Mouse (Mus musculus) adrenal gland, postnatal 4 days (tissue): ENCODE measurements around the gene Wdr93. TPM values are rescaled to one million over a fixed set of nuclear protein-coding genes. Genes with fewer than 3 reads are reported as not detected.
A peak's percentile ranks its signal among the peaks of the same experiment; 100 is the strongest.

Source experiments
- DNase-seq, 2 experiments: peaks; one replicate each; pipeline ENCODE4 v3.0.0; 2021 to 2022; ENCODE audit warnings: low spot score in 2 of 2, mixed read lengths in 2 of 2
- long read RNA-seq, 2 experiments: library from polyadenylated mRNA; stranded (forward); transcript quantifications; one replicate each; pipeline ENCODE4 v2.0.0; 2021
- total RNA-seq, 2 experiments: library from RNA; stranded (reverse); gene quantifications; 2 replicates each; pipeline ENCODE4 v1.2.3; 2021

Wdr93 gene
- total RNA-seq, result 1 to 10 TPM; 2.7 to 2.9 TPM
- long read RNA-seq, experiment 1, partial matches to known transcripts, result 1 of 7 reads
- long read RNA-seq, experiment 1, other reads (novel, unspliced or antisense), result 6 of 7 reads
- long read RNA-seq, experiment 2, partial matches to known transcripts, result 1 of 7 reads
- long read RNA-seq, experiment 2, other reads (novel, unspliced or antisense), result 6 of 7 reads

DNA sequence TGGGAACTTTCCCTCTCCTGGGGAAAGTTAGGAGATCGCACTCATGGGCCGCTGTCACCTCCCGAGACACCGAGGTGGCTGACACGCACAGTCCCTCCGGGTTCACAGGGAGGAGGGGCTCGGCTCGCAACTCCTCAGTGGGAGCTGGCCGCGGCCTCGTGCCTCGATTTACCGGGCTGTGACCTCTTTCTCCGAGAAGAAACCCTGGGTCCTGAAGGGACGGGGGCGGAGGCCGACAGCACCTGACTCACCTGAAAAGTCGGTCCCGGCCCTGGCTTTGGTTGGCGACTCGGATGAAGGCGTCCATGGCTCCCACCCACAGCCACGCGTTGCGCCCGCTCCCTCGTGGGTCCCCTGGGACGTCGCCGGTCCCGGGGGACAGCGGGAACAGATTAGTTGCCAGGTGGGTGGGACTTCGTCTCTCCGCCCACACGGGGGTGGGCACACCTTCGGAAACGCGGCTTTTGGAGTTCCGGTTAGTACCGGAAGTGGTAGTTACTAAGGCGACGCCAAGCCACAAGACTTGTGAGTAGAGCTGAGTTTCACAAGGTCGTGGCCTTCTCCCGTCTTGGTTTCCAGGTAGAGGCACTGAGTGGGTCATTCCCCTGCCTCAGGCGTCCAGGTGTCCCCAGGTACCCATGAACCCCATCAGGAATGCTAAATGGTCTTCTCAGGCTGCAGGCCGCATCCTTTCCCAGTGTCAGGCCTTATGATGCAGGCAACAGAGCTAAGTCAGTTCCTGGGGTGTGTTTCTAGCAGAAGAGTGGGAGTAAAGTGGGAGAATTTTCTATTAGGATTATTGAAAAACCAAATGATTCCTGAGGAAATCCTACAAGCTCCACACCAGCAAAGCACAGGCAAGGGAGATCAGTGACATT is at the start of gene Wdr93, which contains the start of gene Pex11a:
Wdr93 (plus strand) TSS at position 505 of the 878 bp plus-strand sequence.
Pex11a (minus strand) TSS at position 473 of the 878 bp plus-strand sequence.
- peak; percentile 52 to 60 for DNase-seq

DNA sequence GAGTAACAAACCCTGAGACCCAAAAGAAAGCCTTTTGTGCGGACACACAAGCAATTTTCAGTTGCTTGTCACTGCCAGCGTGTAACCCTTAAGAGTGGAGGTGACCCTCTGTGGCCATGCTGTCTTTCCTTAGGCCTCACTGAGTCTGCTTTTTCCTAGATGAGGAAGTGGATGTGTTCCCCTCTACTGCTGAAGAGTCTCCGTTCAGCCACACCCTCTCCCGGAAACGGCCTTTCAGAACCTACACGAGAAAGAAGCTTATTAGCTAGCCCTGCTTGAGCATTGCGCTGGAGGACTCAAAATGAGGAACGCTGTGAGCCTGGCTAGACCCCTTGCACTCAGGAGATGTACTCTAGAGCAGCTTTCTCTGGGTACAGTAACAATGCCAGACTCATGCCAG is 46.5 kb upstream of the Wdr93 start:
- DNase-seq, result no peak

DNA sequence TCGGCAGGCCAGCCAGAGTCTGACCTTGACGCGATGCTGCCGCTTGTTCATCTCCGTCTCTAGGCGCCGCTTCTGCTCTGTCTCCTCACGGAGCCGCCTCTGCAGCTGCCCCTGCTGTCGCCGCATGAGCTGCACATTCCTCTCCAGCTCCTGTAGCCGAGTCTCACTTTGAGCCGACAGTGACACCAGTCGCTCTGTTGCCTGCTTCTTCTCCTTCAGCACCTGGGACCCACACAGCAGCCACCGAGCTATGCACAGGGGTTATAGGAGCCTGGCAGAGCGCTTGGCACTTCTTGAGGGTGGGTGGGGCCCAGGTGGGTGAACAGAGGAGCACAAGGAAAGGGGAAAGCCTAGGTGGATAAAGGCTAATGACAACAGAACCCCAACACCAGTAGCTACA is 40.2 kb upstream of the Wdr93 start:
- no peak for DNase-seq

DNA sequence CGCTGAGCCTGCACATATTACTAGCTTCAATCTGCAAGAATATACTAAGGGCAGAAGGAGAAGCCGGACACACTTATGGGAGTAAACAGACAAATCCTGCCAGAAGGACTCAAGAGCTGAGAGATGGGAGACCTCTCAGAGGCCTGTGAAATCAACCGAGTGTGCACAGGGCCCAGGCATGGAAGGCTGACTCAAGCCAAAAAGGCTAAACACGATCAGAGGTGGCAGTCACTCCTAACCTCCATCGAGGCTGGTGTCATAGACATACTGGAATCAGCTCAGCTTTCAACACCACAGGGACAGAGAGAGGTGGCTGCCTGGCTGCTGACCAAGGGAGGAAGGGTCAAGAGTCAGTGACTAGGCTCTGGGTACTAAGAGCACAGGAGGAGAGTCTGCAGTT is 37.8 kb upstream of the Wdr93 start:
- DNase-seq, result no peak

DNA sequence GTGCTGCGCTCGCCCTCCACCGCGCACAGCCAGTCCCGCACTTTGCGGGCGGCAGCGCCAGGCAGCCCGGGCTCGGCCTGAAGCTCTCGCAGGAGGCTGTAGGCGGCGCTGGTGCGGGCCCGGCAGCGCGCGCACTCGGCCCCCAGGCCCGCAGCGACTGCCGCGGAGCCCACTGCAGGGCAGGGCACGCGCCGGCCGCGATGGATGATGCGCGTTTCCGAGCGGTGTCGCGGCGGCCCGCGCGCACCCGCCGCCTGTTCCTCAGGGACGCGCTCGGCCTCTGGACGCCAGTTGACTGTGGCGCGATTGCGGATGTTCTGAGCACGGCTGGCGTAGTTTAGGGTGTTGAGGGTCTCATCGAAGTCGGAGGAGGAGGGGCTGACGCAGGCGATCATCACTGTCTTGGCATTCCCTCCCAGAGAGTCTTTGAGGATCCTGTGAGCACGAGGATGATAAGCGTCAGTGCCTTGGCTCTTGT is 32.8 kb upstream of the Wdr93 start:
- no peak for DNase-seq

DNA sequence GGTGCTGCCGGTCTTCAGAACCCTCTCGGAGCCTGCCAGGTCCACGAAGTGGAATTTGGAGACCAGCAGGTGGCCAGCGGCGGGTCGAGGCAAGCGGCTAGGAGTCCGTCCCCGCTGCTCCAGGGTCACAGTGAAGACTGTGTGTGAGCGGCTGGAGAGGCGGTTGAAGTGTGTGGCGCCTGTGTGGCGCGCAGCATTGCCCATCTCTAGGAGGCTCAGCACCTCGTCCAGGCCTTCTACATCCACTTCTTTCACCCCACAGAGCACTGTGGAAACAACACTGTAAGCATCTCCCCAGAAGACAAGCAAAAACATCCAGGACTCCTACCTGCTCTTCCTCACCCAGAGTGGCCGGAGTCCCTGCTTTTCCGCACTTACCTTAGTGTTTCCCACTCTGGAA is 32.1 kb upstream of the Wdr93 start:
- no peak for DNase-seq

DNA sequence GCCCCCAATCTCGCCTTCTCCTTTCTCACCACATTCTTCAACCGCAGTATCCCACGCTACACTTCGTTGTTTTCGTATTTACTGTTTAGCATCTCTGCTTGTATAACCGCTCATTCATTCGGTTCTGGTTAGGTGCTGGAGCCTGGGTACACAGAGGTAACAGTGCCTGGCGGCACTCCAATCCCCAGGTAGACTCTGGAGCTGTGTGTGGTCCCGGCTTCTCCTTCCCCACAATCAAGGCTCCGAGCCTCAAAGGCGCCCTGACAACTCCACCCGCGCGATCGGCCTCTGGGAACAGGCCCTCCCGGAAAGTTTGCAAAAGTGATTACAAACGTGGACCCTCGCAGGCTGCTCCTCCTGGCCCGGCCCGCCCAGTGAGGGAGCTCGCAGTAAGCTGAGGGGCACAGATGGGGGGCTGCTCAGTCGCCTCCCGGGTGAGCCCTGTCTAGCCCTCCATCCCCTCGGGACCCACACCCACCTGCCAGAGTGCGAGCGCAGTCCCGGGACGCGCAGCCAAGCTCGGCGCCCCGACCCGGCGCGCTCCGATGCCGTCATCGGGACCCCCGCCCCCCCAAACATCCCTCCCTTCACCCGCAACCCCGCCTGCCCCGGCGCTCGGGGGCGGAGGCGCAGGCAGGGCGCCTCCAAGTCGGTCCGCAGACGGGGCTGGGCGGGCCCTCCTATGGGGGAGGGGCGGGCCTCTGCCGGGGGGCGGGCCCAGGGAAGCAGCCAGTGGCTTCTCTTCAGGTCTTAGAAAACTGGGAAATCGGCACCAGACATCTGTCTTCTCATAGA is 27.6 kb upstream of the Wdr93 start, which contains the start of gene Kif7:
Kif7 (minus strand) TSS at position 534 of the 795 bp plus-strand sequence.
- DNase-seq, result peak; percentile 67 to 71

DNA sequence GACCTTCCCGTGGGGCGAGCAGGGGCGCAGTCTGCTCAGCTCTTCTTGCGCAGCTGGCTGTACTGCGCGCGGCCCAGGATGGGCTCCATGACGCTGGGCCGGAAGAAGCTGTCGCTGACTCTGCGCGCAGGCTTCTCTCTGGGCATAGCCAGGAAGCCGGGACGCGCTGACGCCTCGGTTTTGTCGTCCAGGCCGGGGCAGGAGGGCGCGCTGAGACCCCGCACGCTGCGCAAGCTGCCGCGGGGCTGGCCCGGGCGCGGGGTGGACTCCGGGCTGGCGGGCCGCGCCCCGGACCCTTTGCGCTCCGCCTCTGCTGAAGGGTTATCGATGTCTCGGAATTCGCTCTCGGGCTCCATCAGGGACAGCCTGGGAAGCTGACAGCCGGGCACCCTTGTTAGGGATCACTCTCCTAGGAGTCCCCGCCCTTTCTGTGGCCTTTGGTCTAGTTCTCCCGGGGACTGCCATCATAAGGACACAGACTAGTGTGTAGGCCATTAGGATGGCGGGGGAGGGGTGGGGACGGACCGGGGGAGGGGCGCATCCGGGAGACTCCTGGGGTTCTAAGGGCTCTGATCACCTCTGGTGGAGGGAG is 21.5 kb upstream of the Wdr93 start:
- peak in 1 of 2 experiments; percentile 52 for DNase-seq

DNA sequence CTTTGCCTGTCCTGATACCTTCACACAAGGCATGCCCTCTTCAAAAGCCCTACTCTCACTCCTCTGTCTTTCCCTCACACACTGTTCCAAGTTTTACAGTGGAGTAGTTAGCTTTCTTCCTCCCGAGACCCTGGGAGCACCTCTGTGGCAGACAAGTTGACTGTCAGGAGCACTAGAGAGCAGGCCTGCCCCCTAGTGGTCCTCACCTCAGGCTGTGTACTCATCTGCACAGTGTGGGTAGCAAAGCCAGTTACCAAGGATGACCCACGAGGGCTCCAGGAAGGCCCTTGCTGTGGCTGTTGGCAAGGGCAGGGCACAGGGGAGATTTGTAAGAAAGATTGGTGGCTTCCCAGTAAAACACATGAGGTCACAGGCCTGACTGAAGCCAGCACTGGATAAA is 15.9 kb upstream of the Wdr93 start:
- no peak for DNase-seq

DNA sequence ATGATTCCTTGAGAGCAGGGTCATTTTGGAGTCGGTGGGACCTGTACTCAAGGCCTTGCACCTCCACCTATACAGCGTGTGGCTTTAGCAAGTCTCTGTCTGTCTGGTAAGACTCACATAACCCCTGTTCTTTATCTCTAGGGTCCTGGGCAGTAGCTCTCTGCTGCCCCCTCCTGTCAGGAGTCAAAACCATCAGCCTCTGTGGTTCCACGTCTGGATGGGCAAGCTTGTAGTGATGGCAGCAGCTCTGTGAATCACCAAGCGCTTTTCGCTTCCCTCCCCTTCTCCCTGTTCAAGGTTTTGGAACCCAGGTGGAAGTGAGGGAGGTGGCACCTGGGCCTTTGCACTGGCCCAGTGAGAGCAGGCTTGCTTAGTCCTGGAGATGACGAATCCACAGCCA is 14.7 kb upstream of the Wdr93 start:
- peak in 1 of 2 experiments; percentile 49 for DNase-seq

DNA sequence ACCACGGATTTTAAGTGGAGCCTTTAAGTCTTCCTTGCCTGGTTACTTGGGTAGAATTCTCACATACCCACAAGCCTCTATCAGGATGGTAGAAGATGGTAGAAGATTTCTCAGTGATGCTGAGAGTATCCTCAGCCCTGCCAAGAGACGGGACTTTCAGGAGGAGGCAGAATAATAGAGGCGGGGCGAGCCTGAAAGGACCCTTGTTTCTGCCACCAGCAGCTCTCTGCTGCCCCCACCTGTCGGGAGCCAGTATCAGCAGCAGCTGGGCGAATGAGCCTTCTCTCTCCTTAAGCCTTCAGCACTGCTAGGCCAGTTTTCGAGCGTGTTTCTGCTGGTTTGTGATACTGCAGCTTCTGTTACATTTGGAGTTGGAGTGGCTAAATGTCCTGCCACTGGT is 13.8 kb upstream of the Wdr93 start:
- DNase-seq, result peak in 1 of 2 experiments; percentile 53

DNA sequence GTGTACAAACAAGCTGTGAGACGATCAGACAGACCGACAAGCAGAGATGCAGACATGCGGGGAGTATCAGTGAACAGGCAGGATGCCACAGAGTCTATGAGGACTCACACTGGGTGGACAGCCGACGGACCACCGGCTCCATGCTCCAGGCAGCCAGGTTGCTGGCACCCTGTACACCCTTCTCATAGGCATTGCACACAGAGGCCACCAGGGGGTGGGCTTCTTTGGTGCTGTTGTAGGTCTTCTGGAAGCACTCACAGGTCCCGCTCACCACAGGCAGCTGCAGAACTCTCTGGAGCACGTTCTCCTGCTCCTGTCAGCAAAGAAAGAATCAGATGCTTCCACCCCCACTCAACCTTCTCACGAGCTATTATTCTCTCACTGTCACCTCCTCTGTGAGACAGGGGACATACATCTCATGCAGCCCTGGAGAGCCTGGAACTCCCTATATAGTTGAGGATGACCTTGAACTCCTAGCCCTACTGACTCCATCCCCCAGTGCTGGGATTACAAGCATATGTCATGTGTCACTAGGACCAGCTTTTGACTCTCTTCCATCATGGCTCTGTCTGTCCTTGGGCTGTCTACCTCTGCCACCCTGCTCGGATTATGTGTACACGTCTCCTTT is 13.1 kb upstream of the Wdr93 start:
- DNase-seq, result no peak

DNA sequence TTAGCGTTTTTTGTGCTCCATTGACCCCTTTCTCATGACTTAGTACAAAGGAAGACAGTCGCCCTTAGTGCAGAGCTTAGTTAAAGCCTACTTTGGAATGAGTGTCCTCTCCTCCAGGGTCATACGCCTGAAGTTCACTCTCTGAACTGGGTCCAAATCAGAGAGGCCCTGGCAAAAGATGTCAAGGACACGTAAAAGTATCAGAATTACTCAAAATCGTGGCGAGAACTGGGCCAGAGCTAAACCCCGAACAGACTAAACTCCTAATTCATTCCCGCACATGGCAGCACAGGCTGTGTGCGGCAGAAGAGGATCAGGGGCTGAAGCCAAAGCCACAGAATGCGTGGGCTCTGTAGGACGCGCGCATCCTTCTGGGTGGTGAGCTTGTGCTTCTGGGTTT is 11.5 kb upstream of the Wdr93 start:
- no peak for DNase-seq

DNA sequence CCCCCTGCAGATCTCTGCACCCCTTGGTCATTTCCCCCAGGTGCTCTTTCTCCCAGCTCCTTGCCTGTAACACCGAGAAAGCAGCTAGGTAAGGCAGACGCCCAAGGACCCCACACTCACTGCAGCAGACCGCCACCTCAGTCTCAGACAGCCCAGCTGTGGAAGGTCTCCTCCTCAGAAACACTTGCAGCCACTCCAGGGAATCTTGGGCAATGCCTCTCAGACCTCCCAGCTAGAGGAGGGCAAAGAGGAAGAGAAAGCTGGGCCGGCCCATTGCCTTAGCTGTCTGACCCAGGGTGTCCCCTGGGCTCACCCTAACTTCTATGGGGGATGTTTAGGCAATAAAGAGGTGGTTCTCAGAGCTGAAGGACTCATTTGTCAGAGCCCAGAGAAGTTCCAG is 10.3 kb upstream of the Wdr93 start, which contains the start of gene Plin1:
Plin1 (minus strand) TSS at position 282 of the 400 bp plus-strand sequence.
- DNase-seq, result no peak

DNA sequence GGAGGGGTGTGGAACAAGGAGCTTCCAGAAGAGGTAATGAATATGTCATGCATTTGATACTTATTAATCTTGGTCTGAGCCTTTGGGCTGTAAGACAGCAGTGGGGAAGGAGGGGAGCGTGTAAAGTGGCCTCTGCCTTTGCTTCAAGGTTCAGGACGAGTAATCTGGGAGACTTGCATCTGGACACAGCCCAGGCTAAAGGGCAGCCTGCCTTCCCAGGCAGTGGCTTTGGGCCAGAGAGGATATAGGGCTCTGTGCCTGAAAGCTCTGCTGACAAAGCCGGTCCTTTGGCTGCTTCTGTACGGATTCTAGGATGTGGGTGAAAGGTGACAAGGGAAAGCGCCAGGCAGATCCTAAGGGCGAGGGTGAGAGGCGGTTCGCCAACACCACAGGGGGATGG is 8.4 kb upstream of the Wdr93 start:
- no peak for DNase-seq

DNA sequence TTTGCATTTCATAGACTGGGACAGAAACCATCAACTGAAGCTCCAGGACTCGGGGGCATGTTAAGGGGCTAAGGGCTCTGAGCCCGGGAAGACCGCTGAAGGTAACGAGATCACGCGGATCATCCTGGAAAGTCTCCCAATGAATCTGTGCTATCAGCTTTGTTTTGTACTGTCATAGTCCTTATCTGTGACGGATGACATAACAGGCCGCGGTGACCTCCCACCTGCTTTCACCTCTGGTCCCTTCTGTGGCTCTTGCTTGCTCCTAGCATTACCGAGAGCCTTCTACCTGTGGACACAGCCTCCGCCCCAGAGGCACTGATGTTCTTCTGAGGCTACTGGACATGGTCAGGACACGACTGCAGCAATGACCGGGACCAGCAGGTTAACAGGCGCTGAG is 6.5 kb upstream of the Wdr93 start:
- no peak for DNase-seq

DNA sequence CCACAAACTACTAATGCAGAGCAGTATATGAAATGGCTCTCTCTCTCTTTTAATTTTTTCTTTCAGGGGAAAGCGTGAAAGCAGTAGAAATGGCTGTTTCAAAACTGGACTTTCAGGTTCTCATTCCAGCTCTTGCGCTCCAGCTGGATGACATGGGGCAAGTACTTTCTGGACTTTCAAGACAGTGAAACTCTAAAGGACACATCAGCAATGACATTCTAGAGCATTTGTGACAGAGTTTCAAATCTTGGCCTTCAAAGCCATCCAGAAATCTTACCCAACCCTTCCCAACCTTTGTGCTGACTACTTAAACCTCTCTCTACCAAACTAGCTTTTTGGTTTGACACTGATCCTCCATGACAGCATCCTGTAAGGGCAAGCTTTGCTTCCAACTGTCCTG is 4.0 kb upstream of the Wdr93 start:
- DNase-seq, result no peak

DNA sequence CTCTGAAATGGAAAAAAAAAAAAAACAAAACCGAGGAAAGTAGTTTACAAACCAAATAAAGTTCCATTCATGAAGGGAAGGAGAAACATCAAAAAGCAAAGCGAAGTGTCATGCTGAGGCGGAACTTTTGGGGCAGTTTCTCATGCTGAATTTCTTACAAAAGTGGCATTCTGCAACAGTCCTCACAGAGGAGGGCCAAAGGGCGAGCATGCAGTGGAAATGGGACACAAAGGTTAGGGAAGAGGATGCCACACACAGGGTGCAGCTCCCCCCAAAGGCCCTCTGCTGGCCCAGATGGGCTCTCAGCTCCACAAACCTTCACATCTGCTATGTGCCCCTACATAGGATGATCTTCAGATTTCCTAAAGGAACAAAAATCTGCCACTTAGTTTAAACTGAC is 2.7 kb upstream of the Wdr93 start:
- no peak for DNase-seq

DNA sequence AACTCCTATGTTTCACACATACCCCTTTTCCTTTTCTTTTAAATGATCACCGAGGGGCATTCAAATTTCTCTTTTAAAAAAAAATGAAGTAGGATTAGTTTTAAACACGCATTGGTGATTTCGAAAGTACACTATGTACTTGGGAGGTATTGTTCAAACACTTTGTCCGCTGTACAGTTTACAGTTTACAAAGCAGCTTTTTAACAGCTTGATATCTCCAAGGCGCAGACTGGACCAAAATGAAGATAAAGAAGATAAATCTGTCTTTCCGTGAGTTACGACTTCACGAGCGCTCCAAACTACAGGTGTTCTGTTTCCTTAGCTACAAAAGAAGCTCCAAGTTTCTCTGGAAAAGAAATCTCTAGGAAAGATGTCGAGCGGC is 695 bp upstream of the Wdr93 start:
- DNase-seq, result no peak

DNA sequence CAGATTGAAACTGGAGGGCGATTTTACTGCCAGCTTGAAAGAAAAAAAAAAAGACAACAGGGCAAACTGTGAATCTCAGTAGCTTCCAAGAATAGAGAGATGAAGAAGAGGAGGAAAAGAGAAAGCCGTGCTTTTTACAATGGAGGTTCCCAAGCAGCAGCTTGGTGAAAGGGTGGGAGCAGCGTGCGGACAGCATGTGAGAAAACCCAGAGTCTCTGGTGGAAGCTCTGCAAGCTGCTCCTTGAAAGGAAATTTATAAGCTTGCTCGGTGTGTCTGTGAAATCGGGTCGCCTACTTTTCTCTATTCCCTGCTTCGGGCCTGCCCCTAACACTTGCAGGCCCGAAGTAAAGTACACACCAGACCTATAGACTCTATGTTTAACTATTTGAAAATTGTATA is 1.1 kb downstream of the Wdr93 start:
- no peak for DNase-seq

DNA sequence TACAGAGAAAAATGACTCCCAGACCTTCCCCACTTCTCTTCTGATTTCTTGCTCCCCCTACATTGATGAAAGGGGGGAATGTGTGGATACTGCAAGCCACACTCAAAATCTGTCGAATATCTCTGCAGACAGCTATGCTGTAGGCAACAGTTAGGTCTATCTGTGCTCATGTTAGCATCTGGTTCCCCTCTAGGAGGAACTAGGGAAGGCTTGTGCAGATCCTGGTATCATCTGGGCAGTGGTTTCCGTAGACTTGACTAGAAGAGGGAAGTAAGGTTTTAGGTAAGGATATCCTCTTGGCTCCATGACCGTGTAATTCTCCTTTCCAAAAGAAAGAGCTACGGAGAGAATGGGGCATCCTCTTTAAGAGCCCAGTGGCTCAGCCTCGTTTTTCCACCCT is 1.6 kb downstream of the Wdr93 start:
- no peak for DNase-seq
